Mouse (Mus musculus) kidney, postnatal 25 days (tissue): ENCODE measurements around the gene Cfap65.
A peak's percentile ranks its signal among the peaks of the same experiment; 100 is the strongest.

Experiments
- DNase-seq, 2 experiments: peaks; one replicate each; pipeline ENCODE4 v3.0.0; 2021; ENCODE audit warnings: mixed read lengths in 2 of 2

Gene Cfap65

DNA sequence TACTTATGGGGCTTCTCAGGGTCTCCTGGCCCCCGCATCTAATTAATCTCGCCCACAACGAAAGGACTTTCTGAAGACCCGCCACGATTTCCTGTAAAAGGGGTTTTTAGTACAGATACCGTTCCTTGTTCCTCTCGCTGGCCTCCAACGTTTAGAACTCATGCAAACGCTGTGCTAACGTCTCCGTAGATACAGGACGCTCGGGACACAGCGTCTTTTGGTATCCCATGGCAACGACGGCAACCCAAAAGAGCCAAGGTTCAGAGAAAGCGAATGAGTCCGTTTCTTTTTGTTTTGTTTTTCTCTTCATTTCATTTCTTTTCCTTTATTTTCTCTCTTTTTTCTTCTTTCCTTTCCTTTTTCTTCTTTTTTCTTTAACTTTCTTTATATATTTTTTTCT, at the start of gene Cfap65:
Cfap65 (minus strand) TSS at position 198 of the 400 bp plus-strand sequence.
- DNase-seq, result peak; percentile 81 to 85

GRCm38 (mm10) chr1:74977001-74977400, 41.6 kb upstream of the Cfap65 start:
- DNase-seq, result no peak

- DNase-seq, result no peak
Measured at GRCm38 (mm10) chr1:74975936-74976335, 40.5 kb upstream of the Cfap65 start.

DNA sequence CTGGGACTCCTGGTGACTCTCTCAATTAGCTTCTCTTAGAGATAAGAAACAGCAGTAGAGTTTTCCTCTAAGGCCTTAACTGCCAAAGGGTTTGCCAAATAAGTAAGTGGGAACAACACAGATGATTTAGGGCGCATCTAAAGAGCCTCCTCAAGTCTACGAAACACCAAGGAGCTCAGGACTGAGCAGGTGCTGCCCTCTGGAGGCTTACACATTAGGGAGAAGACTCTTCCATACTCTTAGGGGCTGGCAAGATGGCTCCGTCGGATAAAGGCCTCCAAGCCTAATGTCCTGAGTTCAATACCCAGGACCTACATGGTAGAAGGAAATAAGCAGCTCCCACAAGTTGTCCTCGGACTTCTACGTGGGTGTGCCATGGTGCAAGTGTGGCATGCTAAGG, 38.2 kb upstream of the Cfap65 start:
- peak in 1 of 2 experiments; percentile 54 for DNase-seq

DNA sequence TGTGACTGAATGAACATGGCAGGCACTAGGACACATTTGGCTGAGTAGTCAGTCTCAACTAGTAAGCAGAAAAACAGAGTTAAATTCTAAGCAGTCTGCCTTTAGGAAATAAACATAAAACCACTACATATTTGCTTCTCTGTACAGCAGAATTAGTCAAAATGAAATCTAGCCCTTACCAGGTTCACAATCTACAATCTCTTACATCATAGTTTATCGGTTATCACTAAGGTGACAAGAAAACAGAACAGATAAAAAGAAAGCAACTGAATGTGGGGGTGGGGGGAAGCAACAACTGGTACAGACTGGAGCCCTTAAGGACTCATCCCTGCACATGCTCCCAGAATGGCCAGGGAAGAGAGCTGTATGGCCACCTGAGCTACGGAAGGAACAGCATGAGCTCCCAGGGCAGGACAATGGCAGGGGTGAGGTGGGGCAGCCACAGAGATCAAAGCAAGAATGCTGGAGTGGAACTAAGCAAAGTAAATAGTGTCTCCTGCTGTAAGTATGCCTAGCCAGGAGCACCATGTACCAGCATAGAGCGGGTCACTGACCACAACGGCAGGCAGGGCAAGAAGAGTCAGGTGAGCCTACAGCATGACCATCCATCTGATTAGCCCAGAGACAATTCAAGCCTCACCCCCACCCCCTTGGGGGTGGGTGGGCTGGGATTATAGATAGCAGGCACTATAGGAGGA, 36.1 kb upstream of the Cfap65 start:
- DNase-seq, result peak; percentile 15 to 74

DNA sequence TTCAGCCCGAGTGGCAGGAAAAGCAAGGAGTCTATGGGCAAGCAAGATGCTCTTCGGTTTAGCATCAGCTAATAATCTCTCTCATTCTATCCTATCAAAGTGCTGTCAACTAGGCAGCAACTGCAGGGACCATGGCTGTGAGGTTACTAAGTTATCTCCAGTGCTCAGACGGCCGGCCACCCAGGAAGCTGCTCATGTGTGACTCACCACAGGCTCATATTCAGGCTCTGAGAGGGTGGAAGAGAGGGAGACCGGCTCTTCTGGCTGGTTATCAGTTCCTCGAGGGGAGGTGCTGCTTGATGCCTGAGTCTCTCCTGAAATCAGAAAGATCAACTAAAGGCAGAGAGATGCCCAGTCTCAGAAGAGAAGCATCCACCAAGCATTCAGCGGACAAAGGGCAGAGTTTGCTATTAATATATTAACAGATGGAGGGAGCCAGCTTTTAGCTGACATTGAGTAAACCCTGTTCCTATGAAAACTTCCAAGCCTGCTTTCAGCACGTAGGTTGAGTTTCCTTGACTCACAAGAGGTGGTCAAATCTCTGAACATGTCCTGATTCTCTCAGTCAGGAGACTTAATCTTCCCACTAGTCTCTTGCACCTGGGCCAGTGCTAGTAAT, 32.7 kb upstream of the Cfap65 start:
- DNase-seq, result peak in 1 of 2 experiments; percentile 12

GRCm38 (mm10) chr1:74964494-74965215, 29.3 kb upstream of the Cfap65 start:
- DNase-seq, result peak; percentile 90 to 96

- DNase-seq, result peak in 1 of 2 experiments; percentile 46
Measured at GRCm38 (mm10) chr1:74962853-74963227, 27.4 kb upstream of the Cfap65 start.

DNA sequence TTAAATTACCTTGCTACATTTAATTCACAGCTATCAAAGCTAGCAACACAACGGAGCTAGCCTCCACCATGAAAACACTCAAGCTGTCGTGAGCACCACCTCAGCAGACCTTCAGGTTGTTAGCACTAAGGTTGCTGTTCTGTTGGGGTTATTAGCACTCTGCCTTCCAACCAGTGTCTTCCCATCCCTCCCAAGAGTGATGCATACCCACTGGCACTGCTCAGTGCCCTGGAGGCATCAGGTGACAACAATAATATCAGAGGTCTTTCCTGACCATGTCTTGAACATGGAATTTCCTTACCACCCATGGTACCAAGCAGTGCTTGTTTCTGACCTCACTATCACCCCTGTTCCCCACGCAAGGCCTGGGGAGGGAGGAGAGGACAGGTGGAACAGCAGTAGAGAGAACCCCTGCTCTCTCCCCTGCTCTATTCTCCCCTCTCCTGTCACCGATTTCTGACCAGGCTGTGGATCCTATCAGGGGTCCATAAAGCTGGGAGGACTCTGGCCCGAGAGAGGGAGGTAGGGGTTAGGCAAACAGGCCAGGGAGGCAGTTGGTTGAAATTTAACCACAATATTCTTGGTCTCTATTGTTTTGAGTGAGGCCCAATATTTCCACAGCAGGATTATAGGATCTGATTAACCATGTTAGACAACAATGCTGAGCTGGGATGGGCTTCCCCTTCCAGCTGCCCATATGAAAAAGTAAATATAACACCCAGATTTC, 26.9 kb upstream of the Cfap65 start:
- DNase-seq, result no peak

- DNase-seq, result no peak
Measured at GRCm38 (mm10) chr1:74961722-74962121, 26.3 kb upstream of the Cfap65 start.

GRCm38 (mm10) chr1:74960059-74960458, 24.7 kb upstream of the Cfap65 start:
- DNase-seq, result no peak

GRCm38 (mm10) chr1:74951556-74952210, 16.3 kb upstream of the Cfap65 start, which contains the start of gene Ihh:
Gene Ihh (minus strand): TSS chr1:74951672.
- peak; percentile 56 to 85 for DNase-seq

- DNase-seq, result peak; percentile 56 to 72
Measured at GRCm38 (mm10) chr1:74950576-74951490, 15.4 kb upstream of the Cfap65 start.

GRCm38 (mm10) chr1:74950066-74950465, 14.7 kb upstream of the Cfap65 start:
- DNase-seq, result no peak

GRCm38 (mm10) chr1:74949666-74950050, 14.3 kb upstream of the Cfap65 start:
- DNase-seq, result peak; percentile 91 to 95

- peak; percentile 81 to 85 for DNase-seq
Measured at GRCm38 (mm10) chr1:74948784-74949665, 13.6 kb upstream of the Cfap65 start.

DNA sequence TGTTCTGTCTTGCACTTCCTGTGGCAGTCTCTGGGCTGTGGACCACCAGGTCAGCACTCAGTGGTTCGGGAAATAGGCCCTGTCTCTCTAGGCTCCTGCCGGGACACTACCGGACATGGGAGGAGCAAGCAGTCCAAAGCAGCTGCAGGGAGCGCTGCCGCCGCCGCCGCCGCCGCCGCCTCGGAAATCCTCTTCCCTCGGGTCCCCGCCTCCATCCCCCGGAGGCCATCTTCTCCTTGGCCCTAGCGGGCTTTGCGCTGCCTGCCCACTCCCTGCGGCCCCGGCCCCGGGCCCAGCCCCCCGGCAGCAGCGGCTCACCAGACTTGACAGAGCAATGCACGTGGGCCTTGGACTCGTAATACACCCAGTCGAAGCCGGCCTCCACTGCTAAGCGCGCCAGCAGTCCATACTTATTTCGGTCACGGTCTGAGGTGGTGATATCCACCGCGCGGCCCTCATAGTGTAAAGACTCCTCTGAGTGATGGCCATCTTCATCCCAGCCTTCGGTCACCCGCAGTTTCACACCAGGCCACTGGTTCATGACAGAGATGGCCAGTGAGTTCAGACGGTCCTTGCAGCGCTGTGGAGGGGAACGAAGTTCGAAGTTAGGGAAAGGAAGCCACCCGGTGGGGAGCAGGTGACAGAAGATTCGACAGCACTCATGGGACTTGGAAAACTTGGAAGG, 12.7 kb upstream of the Cfap65 start:
- peak; percentile 37 to 62 for DNase-seq

GRCm38 (mm10) chr1:74941651-74942360, 6.4 kb upstream of the Cfap65 start:
- DNase-seq, result peak in 1 of 2 experiments; percentile 35

- DNase-seq, result peak; percentile 57 to 60
Measured at GRCm38 (mm10) chr1:74939762-74940161, 4.4 kb upstream of the Cfap65 start.
